Mouse (Mus musculus): Measurements from ENCODE around the gene Pgp.

GRCm38 (mm10) chr17:24520450-24520849 is 50.3 kb downstream of the Pgp start:
- no peak for TF ChIP-seq CTCF (IDR thresholded peaks at IDR 0.05; ENCODE audit: low read depth, low read length)
- TF ChIP-seq TAL1 (conservative IDR thresholded peaks at IDR 0.05; ENCODE audit: low read depth, low read length) = no peak
- TF ChIP-seq POLR2AphosphoS5 (IDR thresholded peaks at IDR 0.05; ENCODE audit: insufficient replicate concordance, low read depth, low read length) = no peak
- no peak for TF ChIP-seq GATA1 (IDR thresholded peaks at IDR 0.05; ENCODE audit: borderline replicate concordance, low read length)
